Mouse (Mus musculus): ENCODE results near the gene Myo5c. TPM values are rescaled to one million over a fixed set of nuclear protein-coding genes. Genes with fewer than 3 reads are reported as not detected.

Gene Myo5c
- polyA plus RNA-seq, 1 experiment from 2014 or later = 1.0 TPM

- peaks cover 11% of the 10 kb centered on the region for H3K27me3 ChIP-seq (ENCODE audit: control insufficient read depth, insufficient read depth, low read length)
- no peak for ATAC-seq (replicated peaks; ENCODE audit: insufficient number of reproducible peaks, low FRiP score, low TSS enrichment, low read depth)
Observed at GRCm38 (mm10) chr9:75234983-75235627, 3.3 kb downstream of the Myo5c start.

DNA sequence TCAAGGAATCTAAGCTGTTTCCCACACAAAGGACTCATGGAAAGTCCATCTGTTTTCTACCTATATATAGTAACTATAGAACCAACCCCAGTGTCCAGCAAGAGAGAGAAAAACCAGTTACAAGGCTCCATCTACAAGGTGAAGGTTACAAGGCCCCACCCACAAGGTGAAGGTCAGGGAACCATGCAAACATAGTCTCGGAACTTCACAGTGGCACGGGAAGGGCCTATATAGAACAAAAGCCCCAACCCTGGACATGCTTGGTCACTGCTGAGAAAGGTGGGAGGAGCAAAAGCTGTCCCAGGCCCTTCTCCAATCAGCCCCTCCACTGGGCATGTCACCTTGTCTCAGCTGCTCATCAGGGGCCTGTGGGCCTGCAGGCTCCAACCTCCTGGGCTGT, 3.9 kb downstream of the Myo5c start:
- Histone ChIP-seq H3K27ac (replicated peaks; ENCODE audit: low read depth, low read length) (no peak overlapping the region), H3K4me3 (ENCODE audit: low read depth, low read length) (no peak overlapping the region), H3K9me3 (replicated peaks; ENCODE audit: control insufficient read depth, low read length) (no peaks in the 10 kb centered on the region), H3K27me3 (ENCODE audit: control insufficient read depth, insufficient read depth, low read length) (peaks cover 11% of the 10 kb centered on the region), H3K4me2 (ENCODE audit: low read depth, low read length) (no peak overlapping the region), H3K4me1 (ENCODE audit: control insufficient read depth, insufficient read depth, low read length) (no peaks in the 10 kb centered on the region), H3K36me3 (replicated peaks; ENCODE audit: control insufficient read depth, insufficient read depth, low read depth, low read length) (no peaks in the 10 kb centered on the region), H3K9ac (replicated peaks; ENCODE audit: low read length) (no peak overlapping the region)
- ATAC-seq (replicated peaks; ENCODE audit: insufficient number of reproducible peaks, low FRiP score, low TSS enrichment, low read depth) = no peak
- WGBS = 67% methylated on average over 2 of the region's 2 CpGs
- no peak for DNase-seq (ENCODE audit: low spot score)

More at GRCm38 (mm10) chr9:75234983-75235627, 3.3 kb downstream of the Myo5c start:
- no peak overlapping the region for H3K4me2 ChIP-seq (ENCODE audit: low read depth, low read length)
- no peaks in the 10 kb centered on the region for H3K4me1 ChIP-seq (ENCODE audit: control insufficient read depth, insufficient read depth, low read length)
- H3K27ac ChIP-seq (replicated peaks; ENCODE audit: low read depth, low read length) = no peak overlapping the region
- H3K36me3 ChIP-seq (replicated peaks; ENCODE audit: control insufficient read depth, insufficient read depth, low read depth, low read length) = no peaks in the 10 kb centered on the region
- no peak overlapping the region for H3K9ac ChIP-seq (replicated peaks; ENCODE audit: low read length)
- no peak overlapping the region for H3K4me3 ChIP-seq (ENCODE audit: low read depth, low read length)
- DNase-seq (ENCODE audit: low spot score) = no peak
- WGBS = 66% methylated on average over 12 of the region's 12 CpGs
- no peaks in the 10 kb centered on the region for H3K9me3 ChIP-seq (replicated peaks; ENCODE audit: control insufficient read depth, low read length)

- H3K27ac ChIP-seq (replicated peaks; ENCODE audit: low read depth, low read length) = no peak overlapping the region
- H3K9ac ChIP-seq (replicated peaks; ENCODE audit: low read length) = no peak overlapping the region
- H3K4me1 ChIP-seq (ENCODE audit: control insufficient read depth, insufficient read depth, low read length) = no peaks in the 10 kb centered on the region
- no peak overlapping the region for H3K4me2 ChIP-seq (ENCODE audit: low read depth, low read length)
- H3K4me3 ChIP-seq (ENCODE audit: low read depth, low read length) = no peak overlapping the region
- H3K27me3 ChIP-seq (ENCODE audit: control insufficient read depth, insufficient read depth, low read length) = peaks cover 8% of the 10 kb centered on the region
- no peaks in the 10 kb centered on the region for H3K9me3 ChIP-seq (replicated peaks; ENCODE audit: control insufficient read depth, low read length)
- no peak for DNase-seq (ENCODE audit: low spot score)
- H3K36me3 ChIP-seq (replicated peaks; ENCODE audit: control insufficient read depth, insufficient read depth, low read depth, low read length) = no peaks in the 10 kb centered on the region
- ATAC-seq (replicated peaks; ENCODE audit: insufficient number of reproducible peaks, low FRiP score, low TSS enrichment, low read depth) = no peak
- 83% methylated on average over 12 of the region's 12 CpGs for WGBS
Observed at GRCm38 (mm10) chr9:75236416-75237308, 4.8 kb downstream of the Myo5c start.

GRCm38 (mm10) chr9:75238179-75238578, 6.4 kb downstream of the Myo5c start:
- 87% methylated on average over 3 of the region's 3 CpGs for WGBS
- Histone ChIP-seq H3K27ac (replicated peaks; ENCODE audit: low read depth, low read length) (no peak overlapping the region), H3K27me3 (ENCODE audit: control insufficient read depth, insufficient read depth, low read length) (no peaks in the 10 kb centered on the region), H3K4me2 (ENCODE audit: low read depth, low read length) (no peak overlapping the region), H3K36me3 (replicated peaks; ENCODE audit: control insufficient read depth, insufficient read depth, low read depth, low read length) (no peaks in the 10 kb centered on the region), H3K9me3 (replicated peaks; ENCODE audit: control insufficient read depth, low read length) (no peaks in the 10 kb centered on the region), H3K4me3 (ENCODE audit: low read depth, low read length) (no peak overlapping the region), H3K9ac (replicated peaks; ENCODE audit: low read length) (no peak overlapping the region), H3K4me1 (ENCODE audit: control insufficient read depth, insufficient read depth, low read length) (no peaks in the 10 kb centered on the region)
- no peak for ATAC-seq (replicated peaks; ENCODE audit: insufficient number of reproducible peaks, low FRiP score, low TSS enrichment, low read depth)
- DNase-seq (ENCODE audit: low spot score) = no peak

DNA sequence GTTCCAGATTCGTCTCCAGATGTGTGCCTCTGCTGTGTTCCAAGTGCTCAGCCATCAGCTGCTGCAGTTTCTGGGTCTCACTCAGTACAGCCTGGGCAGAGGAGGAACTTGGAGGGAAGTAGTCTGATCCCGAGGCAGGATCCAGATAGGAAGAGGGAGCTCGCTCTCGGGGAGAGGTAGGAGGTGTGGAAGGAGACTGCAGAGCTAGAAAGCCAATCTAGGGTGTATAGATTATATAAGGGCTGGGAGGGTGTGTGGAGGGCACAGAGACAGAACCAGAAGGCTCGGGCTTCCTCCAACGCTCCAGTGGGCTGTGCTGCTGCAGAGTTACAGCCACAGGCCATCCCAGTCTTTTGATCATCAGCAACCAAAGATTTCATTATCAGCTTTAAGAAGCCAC, 11.2 kb downstream of the Myo5c start:
- H3K4me2 ChIP-seq (ENCODE audit: low read depth, low read length) = no peak overlapping the region
- no peak overlapping the region for H3K4me3 ChIP-seq (ENCODE audit: low read depth, low read length)
- no peak overlapping the region for H3K27ac ChIP-seq (replicated peaks; ENCODE audit: low read depth, low read length)
- DNase-seq (ENCODE audit: low spot score) (no peak), ATAC-seq (replicated peaks; ENCODE audit: insufficient number of reproducible peaks, low FRiP score, low TSS enrichment, low read depth) (no peak)
- no peak overlapping the region for H3K9ac ChIP-seq (replicated peaks; ENCODE audit: low read length)
- H3K36me3 ChIP-seq (replicated peaks; ENCODE audit: control insufficient read depth, insufficient read depth, low read depth, low read length) = no peaks in the 10 kb centered on the region
- H3K9me3 ChIP-seq (replicated peaks; ENCODE audit: control insufficient read depth, low read length) = no peaks in the 10 kb centered on the region
- H3K27me3 ChIP-seq (ENCODE audit: control insufficient read depth, insufficient read depth, low read length) = no peaks in the 10 kb centered on the region
- WGBS = 78% methylated on average over 6 of the region's 6 CpGs
- H3K4me1 ChIP-seq (ENCODE audit: control insufficient read depth, insufficient read depth, low read length) = 0 out of 2 replicates have a peak, but pooled peaks cover 2% of the 10 kb centered on the region

GRCm38 (mm10) chr9:75243730-75244406, 12.0 kb downstream of the Myo5c start:
- no peak overlapping the region for H3K27ac ChIP-seq (replicated peaks; ENCODE audit: low read depth, low read length)
- WGBS = 20% methylated on average over 5 of the region's 5 CpGs
- no peak for DNase-seq (ENCODE audit: low spot score)

GRCm38 (mm10) chr9:75244527-75244926, 12.7 kb downstream of the Myo5c start:
- WGBS = 73% methylated on average over 4 of the region's 4 CpGs
- H3K9ac ChIP-seq (replicated peaks; ENCODE audit: low read length) = no peak overlapping the region
- no peaks in the 10 kb centered on the region for H3K9me3 ChIP-seq (replicated peaks; ENCODE audit: control insufficient read depth, low read length)
- H3K4me1 ChIP-seq (ENCODE audit: control insufficient read depth, insufficient read depth, low read length) = 0 out of 2 replicates have a peak, but pooled peaks cover 2% of the 10 kb centered on the region
- no peak for DNase-seq (ENCODE audit: low spot score)
- H3K27ac ChIP-seq (replicated peaks; ENCODE audit: low read depth, low read length) = no peak overlapping the region
- H3K27me3 ChIP-seq (ENCODE audit: control insufficient read depth, insufficient read depth, low read length) = no peaks in the 10 kb centered on the region
- no peak overlapping the region for H3K4me3 ChIP-seq (ENCODE audit: low read depth, low read length)
- H3K36me3 ChIP-seq (replicated peaks; ENCODE audit: control insufficient read depth, insufficient read depth, low read depth, low read length) = no peaks in the 10 kb centered on the region
- H3K4me2 ChIP-seq (ENCODE audit: low read depth, low read length) = no peak overlapping the region
- no peak for ATAC-seq (replicated peaks; ENCODE audit: insufficient number of reproducible peaks, low FRiP score, low TSS enrichment, low read depth)

More at GRCm38 (mm10) chr9:75243730-75244406, 12.0 kb downstream of the Myo5c start:
- no peaks in the 10 kb centered on the region for H3K27me3 ChIP-seq (ENCODE audit: control insufficient read depth, insufficient read depth, low read length)
- 0 out of 2 replicates have a peak, but pooled peaks cover 2% of the 10 kb centered on the region for H3K4me1 ChIP-seq (ENCODE audit: control insufficient read depth, insufficient read depth, low read length)
- no peak overlapping the region for H3K4me2 ChIP-seq (ENCODE audit: low read depth, low read length)
- H3K9ac ChIP-seq (replicated peaks; ENCODE audit: low read length) = no peak overlapping the region
- ATAC-seq (replicated peaks; ENCODE audit: insufficient number of reproducible peaks, low FRiP score, low TSS enrichment, low read depth) = peak; percentile 56; the same call in 1 of the 2 replicates
- no peaks in the 10 kb centered on the region for H3K9me3 ChIP-seq (replicated peaks; ENCODE audit: control insufficient read depth, low read length)
- H3K36me3 ChIP-seq (replicated peaks; ENCODE audit: control insufficient read depth, insufficient read depth, low read depth, low read length) = no peaks in the 10 kb centered on the region
- H3K4me3 ChIP-seq (ENCODE audit: low read depth, low read length) = no peak overlapping the region
